Mouse (Mus musculus) testis, adult 2 months (tissue): ENCODE data around the gene Zmym1. TPM values are rescaled to one million over a fixed set of nuclear protein-coding genes. Genes with fewer than 3 reads are reported as not detected.
A peak's percentile ranks its signal among the peaks of the same experiment; 100 is the strongest.

Source experiments
- H3K27ac ChIP-seq: fragments of 200-500 bp; 2 replicates; pipeline ENCODE4 v1.5.1; 2012; ENCODE audit warnings: low read depth, low read length; ENCODE audit not compliant: control insufficient read depth, insufficient read depth
- H3K27me3 ChIP-seq: fragments of 200-500 bp; 2 replicates; pipeline ENCODE4 v1.6.1; 2012; ENCODE audit warnings: mild to moderate bottlenecking, low read length, moderate library complexity; ENCODE audit not compliant: control insufficient read depth, insufficient read depth
- H3K36me3 ChIP-seq: fragments of 200-500 bp; 2 replicates; pipeline ENCODE4 v1.6.1; 2012; ENCODE audit warnings: mild to moderate bottlenecking, low read length; ENCODE audit not compliant: control insufficient read depth, insufficient read depth
- H3K4me1 ChIP-seq: fragments of 200-500 bp; 2 replicates; pipeline ENCODE4 v1.6.1; 2012; ENCODE audit warnings: low read length; ENCODE audit not compliant: control insufficient read depth, insufficient read depth
- H3K4me3 ChIP-seq: fragments of 200-500 bp; 2 replicates; pipeline ENCODE4 v1.5.1; 2012; ENCODE audit warnings: low read depth, mild to moderate bottlenecking, low read length, moderate library complexity, mixed read lengths; ENCODE audit not compliant: control insufficient read depth
- CTCF ChIP-seq: fragments of 200-500 bp; IDR thresholded peaks from 2 replicates; pipeline ENCODE4 v1.5.1; 2012; ENCODE audit warnings: low read depth, mild to moderate bottlenecking, inconsistent platforms, low read length, moderate library complexity; ENCODE audit not compliant: control insufficient read depth, insufficient read depth, insufficient replicate concordance
- POLR2A ChIP-seq: fragments of 200-500 bp; IDR thresholded peaks from 2 replicates; pipeline ENCODE4 v1.6.1; 2012; ENCODE audit warnings: low read depth, mild to moderate bottlenecking, inconsistent platforms, low read length, moderate library complexity; ENCODE audit not compliant: control insufficient read depth
- polyA plus RNA-seq: library from polyadenylated mRNA; depleted of rRNA; stranded (reverse); fragments of >200 nt; gene quantifications from 2 replicates; pipeline ENCODE4 v1.2.3, GENCODE M21; 2012

Zmym1 gene
- polyA plus RNA-seq, 1 experiment, result 2.8 TPM

DNA sequence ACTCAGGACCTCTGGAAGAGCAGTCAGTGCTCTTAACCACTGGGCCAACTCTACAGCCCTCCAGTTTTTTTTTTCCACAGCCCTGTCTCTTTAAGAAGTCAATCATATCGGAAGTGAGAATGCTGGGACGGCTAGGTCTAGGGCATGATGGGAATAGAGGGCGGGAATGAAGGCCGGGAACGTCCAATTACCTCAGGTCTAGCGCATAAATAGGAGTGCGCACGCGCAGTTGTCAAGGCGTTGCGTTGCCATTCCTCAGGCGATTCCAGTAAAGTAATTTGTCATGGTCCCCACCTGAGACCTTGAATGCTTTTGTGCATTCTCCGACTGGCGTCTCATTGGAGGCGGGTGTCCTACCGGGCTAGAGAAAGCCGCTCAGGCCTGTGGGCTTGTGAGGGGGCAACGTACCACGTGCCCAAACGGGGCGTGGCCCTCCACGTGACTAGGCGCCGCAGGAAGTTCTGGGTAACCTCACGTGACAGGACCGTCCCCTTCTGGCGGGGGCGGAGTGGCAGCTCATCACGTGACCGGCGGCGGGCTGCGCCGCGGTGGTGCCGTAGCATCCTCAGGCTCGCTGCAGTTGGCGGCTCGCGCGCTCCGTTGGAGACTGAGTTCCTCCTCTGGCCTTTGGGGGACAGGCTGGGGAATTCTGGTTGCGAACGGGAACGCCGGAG, 16.1 kb upstream of the Zmym1 start, which contains the start of gene Zmym6:
TSS of gene Zmym6 (plus strand) at position 509 of the 674 bp plus-strand sequence.
- no peaks in the 10 kb centered on the region; the same call in 1 of the 2 replicates for H3K4me1 ChIP-seq
- no peak for TF ChIP-seq CTCF
- TF ChIP-seq POLR2A, result peak; percentile 96
- no peaks in the 10 kb centered on the region for H3K27me3 ChIP-seq
- H3K4me3 ChIP-seq, result peak within 1 kb of the TSS; percentile 86
- H3K27ac ChIP-seq, result peak within 1 kb of the TSS; percentile 89
- H3K36me3 ChIP-seq, result no peaks in the 10 kb centered on the region

DNA sequence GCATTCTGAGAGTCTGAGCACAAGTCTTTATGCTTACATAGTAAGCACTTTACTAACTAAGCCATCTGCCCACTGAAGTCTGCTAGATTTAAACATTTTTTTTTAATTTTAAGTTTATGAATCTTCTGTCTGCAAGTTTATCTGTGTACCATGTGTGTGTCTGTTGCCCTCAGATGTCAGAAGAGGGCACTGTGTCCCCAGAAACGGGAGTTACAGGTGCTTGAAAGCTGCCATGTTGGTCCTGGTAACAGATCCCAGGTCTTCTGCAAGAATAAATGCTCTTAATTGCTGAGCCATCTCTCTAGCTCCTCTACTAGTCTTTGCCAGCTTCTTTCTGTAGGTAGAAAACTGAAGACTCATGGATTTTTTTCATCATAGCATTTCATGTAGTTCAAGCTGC, 14.0 kb upstream of the Zmym1 start:
- Histone ChIP-seq H3K4me1 (no peaks in the 10 kb centered on the region; the same call in 1 of the 2 replicates), H3K36me3 (no peaks in the 10 kb centered on the region), H3K27me3 (no peaks in the 10 kb centered on the region), H3K4me3 (no peak overlapping the region), H3K27ac (no peak overlapping the region)
- TF ChIP-seq POLR2A (no peak), CTCF (no peak)

- Histone ChIP-seq H3K4me3 (no peak overlapping the region), H3K36me3 (no peaks in the 10 kb centered on the region), H3K27me3 (no peaks in the 10 kb centered on the region), H3K4me1 (peaks cover 3% of the 10 kb centered on the region; the same call in 1 of the 2 replicates), H3K27ac (no peak overlapping the region)
- TF ChIP-seq CTCF, result no peak
- TF ChIP-seq POLR2A, result no peak
Observed at GRCm38 (mm10) chr4:127064051-127064450, 3.1 kb upstream of the Zmym1 start.

DNA sequence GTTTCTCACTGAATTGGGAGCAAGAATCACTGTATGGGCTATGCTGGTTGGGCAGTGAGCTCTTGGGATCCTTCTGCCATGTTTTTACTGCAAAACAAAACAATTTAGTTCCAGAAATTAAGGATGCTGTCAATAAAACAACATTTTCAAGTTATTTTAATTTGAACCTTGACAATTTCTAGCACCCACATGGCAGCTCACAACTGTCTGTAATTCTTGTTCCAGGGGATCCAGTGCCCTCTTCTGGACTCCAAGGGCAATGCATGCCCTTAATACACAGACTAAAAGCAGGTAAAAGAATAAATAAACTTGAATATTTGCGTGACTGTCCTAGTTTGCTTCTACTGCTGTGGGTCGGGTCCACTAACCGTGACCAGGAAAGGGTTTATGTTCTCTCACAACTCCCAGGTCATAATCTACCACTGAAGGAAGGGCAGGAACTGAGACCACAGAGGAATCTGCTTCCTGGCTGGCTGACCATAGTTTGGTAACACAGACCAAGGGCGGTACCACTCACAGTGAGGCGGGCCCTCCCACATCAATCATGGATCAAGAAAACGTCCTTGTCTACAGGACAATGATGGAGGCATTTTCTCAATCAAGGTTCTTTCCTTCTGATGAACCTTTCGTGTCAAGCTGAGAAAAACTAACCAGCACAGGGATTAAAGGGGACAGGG, 6.3 kb downstream of the Zmym1 start:
- no peaks in the 10 kb centered on the region for H3K4me1 ChIP-seq
- TF ChIP-seq POLR2A (no peak), CTCF (no peak)
- H3K27me3 ChIP-seq, result no peaks in the 10 kb centered on the region
- no peak overlapping the region for H3K27ac ChIP-seq
- no peak overlapping the region for H3K4me3 ChIP-seq
- peaks cover 1% of the 10 kb centered on the region for H3K36me3 ChIP-seq

DNA sequence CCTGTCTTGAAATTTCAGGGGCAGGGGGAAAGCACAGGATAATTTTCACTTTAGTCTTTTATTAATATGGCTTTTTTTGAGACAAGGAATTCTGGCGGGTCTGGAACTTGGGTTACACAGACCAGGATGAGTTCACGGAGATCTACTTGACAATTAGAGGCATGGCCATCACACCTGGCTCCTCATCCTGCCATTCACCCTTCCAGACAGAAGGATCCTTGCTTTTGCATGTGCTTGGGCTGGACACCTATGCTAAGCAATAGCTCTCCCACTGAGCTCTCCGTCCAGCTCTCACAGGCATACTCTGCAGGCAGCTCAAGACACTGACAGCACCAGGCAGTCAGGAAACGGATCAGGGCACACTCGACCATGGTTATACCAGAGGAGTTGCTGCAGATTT, 7.9 kb downstream of the Zmym1 start:
- no peak overlapping the region for H3K4me3 ChIP-seq
- H3K27ac ChIP-seq, result no peak overlapping the region
- H3K36me3 ChIP-seq, result peaks cover 2% of the 10 kb centered on the region
- H3K27me3 ChIP-seq, result no peaks in the 10 kb centered on the region
- TF ChIP-seq CTCF (no peak), POLR2A (no peak)
- no peaks in the 10 kb centered on the region for H3K4me1 ChIP-seq

DNA sequence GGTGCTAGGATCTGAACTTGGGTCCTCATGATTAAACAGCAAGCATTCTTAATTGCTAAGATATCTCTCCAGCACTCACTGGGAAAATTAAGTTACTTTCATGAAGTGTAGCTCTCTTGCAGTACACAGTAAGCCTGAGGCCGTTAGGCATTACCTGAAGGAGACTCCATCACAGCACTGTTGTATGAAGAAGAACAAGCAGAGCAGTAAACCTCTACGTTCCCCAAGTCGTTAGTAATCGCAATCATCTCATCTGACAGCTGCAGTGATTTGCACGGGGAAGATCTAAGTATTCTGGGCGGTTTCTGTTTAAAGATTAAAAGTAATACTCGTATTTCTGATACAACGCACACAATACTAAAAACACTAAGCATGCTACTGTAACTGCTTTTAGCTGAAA, 9.8 kb downstream of the Zmym1 start:
- Histone ChIP-seq H3K36me3 (peaks cover 2% of the 10 kb centered on the region), H3K27me3 (no peaks in the 10 kb centered on the region)

DNA sequence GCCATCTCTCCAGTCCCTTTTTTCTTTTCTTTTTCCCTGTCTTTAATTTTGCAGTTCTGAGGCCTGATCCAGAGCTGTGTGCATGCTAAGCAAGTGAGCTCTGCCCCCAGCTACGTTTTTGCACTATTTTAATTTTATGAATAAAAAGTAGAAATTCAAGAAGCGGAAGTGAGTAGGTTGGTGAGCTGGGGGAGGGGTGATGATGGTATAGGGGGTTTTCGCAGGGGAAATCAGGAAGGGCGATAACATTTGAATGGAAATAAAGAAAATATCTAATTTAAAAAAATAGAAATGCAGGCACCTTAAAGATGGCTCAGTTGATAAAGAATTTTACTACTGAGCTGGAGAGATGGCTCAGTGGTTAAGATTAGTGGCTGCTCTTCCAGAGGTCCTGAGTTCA, 17.4 kb downstream of the Zmym1 start:
- no peak overlapping the region for H3K27ac ChIP-seq
- no peak overlapping the region for H3K4me3 ChIP-seq
- H3K36me3 ChIP-seq, result no peaks in the 10 kb centered on the region
- no peak for TF ChIP-seq POLR2A
- TF ChIP-seq CTCF, result no peak
- no peaks in the 10 kb centered on the region for H3K27me3 ChIP-seq
- H3K4me1 ChIP-seq, result no peaks in the 10 kb centered on the region

More for the DNA sequence above, 9.8 kb downstream of the Zmym1 start:
- Histone ChIP-seq H3K4me3 (no peak overlapping the region), H3K4me1 (no peaks in the 10 kb centered on the region), H3K27ac (no peak overlapping the region)
- no peak for TF ChIP-seq CTCF
- no peak for TF ChIP-seq POLR2A
